8 mouse cellular contexts compared by ENCODE assay signal in genomic region chr2:118499135-118499961, GRCm38 (mm10). TPM values are rescaled to one million over a fixed set of nuclear protein-coding genes. Genes with fewer than 3 reads are reported as not detected.
DNase-seq lines count a peak whose midpoint lies in the region; ATAC-seq and TF ChIP-seq lines count a peak whose summit lies in the region.

No protein-coding gene starts in this region.

- DNase-seq in kidney, postnatal 10 days, result peak; percentile 41
- no peak for DNase-seq in kidney, adult 18-20 months
- peak; percentile 59 for DNase-seq in NIH3T3 (ENCODE audit: low read depth)
- peak; percentile 64 for DNase-seq in lung, postnatal 0 days (ENCODE audit: low spot score)
- peak; percentile 90 to 95 for DNase-seq in thymus, postnatal 36 days
- DNase-seq in ovary, adult 18-20 months (ENCODE audit: low spot score), result no peak
- DNase-seq in testis, postnatal 10 days (ENCODE audit: low spot score), result no peak

- TF ChIP-seq EP300 in lung, postnatal 0 days (IDR thresholded peaks at IDR 0.05), result no peak

- H3K4me1 ChIP-seq in lung, postnatal 0 days (ENCODE audit: insufficient read depth, low read depth, low read length), result no peaks in the 10 kb centered on the region

- no peak overlapping the region for H3K4me2 ChIP-seq in lung, postnatal 0 days (replicated peaks; ENCODE audit: low read depth, low read length)

- no peaks in the 10 kb centered on the region for H3K27me3 ChIP-seq in lung, postnatal 0 days (replicated peaks; ENCODE audit: insufficient read depth, low read length)

- ATAC-seq in granulocyte monocyte progenitor cell, adult 5-6 weeks (replicated peaks; ENCODE audit: poor library complexity, severe bottlenecking), result peak; percentile 91
- peak; percentile 62 for ATAC-seq in lung, postnatal 0 days

- no peak for TF ChIP-seq CTCF in lung, postnatal 0 days (IDR thresholded peaks at IDR 0.05)

- WGBS in lung, postnatal 0 days, result 34% methylated on average over 20 of the region's 20 CpGs

- H3K27ac ChIP-seq in lung, postnatal 0 days (ENCODE audit: low read length), result no peak overlapping the region

- H3K9ac ChIP-seq in lung, postnatal 0 days (replicated peaks; ENCODE audit: low read depth), result no peak overlapping the region

- no peaks in the 10 kb centered on the region for H3K36me3 ChIP-seq in lung, postnatal 0 days (ENCODE audit: insufficient read depth, low read length)

- H3K9me3 ChIP-seq in lung, postnatal 0 days (ENCODE audit: low read length), result no peaks in the 10 kb centered on the region

- no peak overlapping the region for H3K4me3 ChIP-seq in lung, postnatal 0 days (ENCODE audit: low read depth, low read length)

RNA-seq across cellular contexts. Expression of gene Srp14, which starts 19.8 kb away (rescaled TPM):
- total RNA-seq in granulocyte monocyte progenitor cell, adult 5-6 weeks (2014; fragmentation: Nextera tagmentation), result 221 and 248 TPM in 2 replicates
- total RNA-seq in granulocyte monocyte progenitor cell, adult 5-6 weeks (2017), result 186 and 206 TPM in 2 replicates
- polyA plus RNA-seq in lung, postnatal 0 days (2015; fragmentation: Nextera tagmentation; extraction: Ambion mirVana), result 275 and 277 TPM in 2 replicates

RNA-seq across cellular contexts. Expression of gene Bmf, which starts 50.1 kb away (rescaled TPM):
- 0.52 and 6.0 TPM in 2 replicates for total RNA-seq in granulocyte monocyte progenitor cell, adult 5-6 weeks (2014; fragmentation: Nextera tagmentation)
- total RNA-seq in granulocyte monocyte progenitor cell, adult 5-6 weeks (2017), result 0.21 and 0.60 TPM in 2 replicates
- 7.3 and 9.8 TPM in 2 replicates for polyA plus RNA-seq in lung, postnatal 0 days (2015; fragmentation: Nextera tagmentation; extraction: Ambion mirVana)

Comparison
In these comparisons a context has a peak if more than half of its experiments do, and no peak if none do; other contexts are left out.
1. DNase-seq: peak in kidney, postnatal 10 days (single experiment), NIH3T3 (single experiment), lung, postnatal 0 days (single experiment) and thymus, postnatal 36 days (2 of 2); none in kidney, adult 18-20 months (single experiment), ovary, adult 18-20 months (single experiment) and testis, postnatal 10 days (single experiment).